Mouse (Mus musculus) ES-E14 (cell line): ENCODE data around the gene Aebp2.

Experiments used
- CHD2 ChIP-seq: IDR thresholded peaks from 2 replicates; pipeline ENCODE4 v1.6.1; 2014; ENCODE audit warnings: mild to moderate bottlenecking, low read depth, low read length, inconsistent platforms
- ZC3H11A ChIP-seq: IDR thresholded peaks from 2 replicates; pipeline ENCODE4 v1.6.1; 2012; ENCODE audit warnings: low read depth, mild to moderate bottlenecking, inconsistent platforms, low read length, borderline replicate concordance
- ZNF384 ChIP-seq: IDR thresholded peaks from 2 replicates; pipeline ENCODE4 v1.6.1; 2012; ENCODE audit warnings: low read depth, low read length, inconsistent platforms

DNA sequence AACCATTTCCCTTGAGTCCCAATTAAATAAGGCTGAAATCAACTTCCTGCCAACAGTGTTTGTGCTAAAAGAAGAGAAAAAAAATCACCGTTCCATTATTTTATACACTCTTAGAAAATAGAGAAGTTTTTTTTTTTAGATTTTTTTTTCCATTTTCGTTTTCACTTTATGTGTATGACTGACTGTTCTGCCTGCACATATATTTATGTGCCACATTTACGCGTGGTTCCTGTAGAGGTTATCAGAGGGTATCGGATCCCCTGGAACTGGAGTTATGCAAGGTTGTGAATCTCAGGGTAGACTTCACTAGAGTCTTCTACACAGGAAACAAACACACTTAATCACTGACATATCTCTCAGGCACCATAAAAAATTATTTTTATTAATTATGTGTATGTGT, 12.3 kb upstream of the Aebp2 start:
- TF ChIP-seq CHD2 (no peak), ZNF384 (no peak), ZC3H11A (no peak)
